Mouse (Mus musculus): Measurements from ENCODE around the gene Lhpp.

DNA sequence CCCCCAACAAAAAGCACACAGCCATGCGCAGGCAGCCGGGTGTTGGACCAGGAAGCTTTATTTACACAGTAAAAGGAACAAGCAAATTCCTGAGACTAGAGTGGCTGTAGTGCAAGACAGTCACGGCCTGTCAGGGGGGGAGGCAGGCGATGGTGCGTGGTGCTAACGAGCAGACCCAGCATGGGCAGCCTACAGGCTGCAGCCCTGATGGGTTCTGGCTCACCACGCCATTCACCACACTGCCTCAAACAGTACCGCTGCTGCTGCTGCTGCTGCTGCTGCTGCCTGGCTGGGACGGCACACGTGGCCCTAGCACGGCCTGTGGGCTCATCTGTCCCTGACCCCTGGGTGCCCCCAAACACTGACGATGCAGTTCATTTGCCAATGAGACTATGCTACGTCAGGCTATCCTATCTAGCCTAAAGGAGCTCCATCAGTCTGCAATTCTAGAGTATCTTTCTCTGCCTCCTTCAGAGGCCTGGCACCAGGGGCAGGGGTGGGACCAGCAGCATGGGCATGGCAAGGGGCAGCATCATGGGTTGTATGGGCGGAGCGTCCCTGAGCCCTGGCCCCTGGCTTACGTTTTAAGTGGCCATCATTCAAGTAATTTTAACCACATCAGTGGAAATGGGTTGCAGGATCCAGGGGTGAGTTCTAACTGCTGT lies 101.7 kb downstream of the Lhpp start:
- TF ChIP-seq CTCF (conservative IDR thresholded peaks at IDR 0.05; ENCODE audit: insufficient read depth, insufficient read length, low read depth, low read length) = no peak
- no peak for TF ChIP-seq POLR2A (IDR thresholded peaks at IDR 0.05; ENCODE audit: low read depth, low read length)
